Mouse (Mus musculus) mammary gland, adult 2 months (tissue): Measurements from ENCODE around the gene Calcoco2. TPM values are rescaled to one million over a fixed set of nuclear protein-coding genes. Genes with fewer than 3 reads are reported as not detected.

Experiments used
- polyA plus RNA-seq: library from polyadenylated mRNA; depleted of rRNA; stranded (reverse); fragments of >200 nt; gene quantifications from 2 replicates; pipeline ENCODE4 v1.2.3, GENCODE M21; 2012; ENCODE audit warnings: low replicate concordance; rRNA removed

Calcoco2 gene
- polyA plus RNA-seq = not detected in 2 replicates

DNA sequence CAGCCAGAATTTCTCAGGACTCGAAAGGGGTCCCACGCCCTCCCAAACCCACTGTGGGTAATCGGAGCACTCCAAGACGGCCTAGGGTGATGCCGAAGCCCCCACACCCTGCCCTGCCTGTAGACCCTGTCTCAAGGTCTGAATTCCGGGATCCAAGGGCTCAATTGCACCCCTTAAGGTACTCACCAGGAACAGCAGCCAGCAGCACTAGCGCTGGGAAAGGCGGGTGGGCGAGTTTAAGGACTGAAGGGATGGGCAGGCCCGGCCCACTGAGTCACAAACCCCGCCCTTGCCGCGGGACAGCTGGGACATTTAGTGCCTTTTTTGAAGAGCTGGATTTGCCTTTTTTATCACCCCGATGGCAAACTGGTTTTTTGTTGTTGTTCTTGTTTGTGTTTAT lies at the start of gene Calcoco2:
TSS of gene Calcoco2 (minus strand) at position 214 of the 400 bp plus-strand sequence.

GRCm38 (mm10) chr11:96133239-96133865 lies 21.6 kb upstream of the Calcoco2 start, which contains the start of gene Ttll6:
TSS of gene Ttll6 (plus strand) at chr11:96133786.

GRCm38 (mm10) chr11:96075509-96076220 lies 36.1 kb downstream of the Calcoco2 start, which contains the start of gene Atp5g1:
TSS of gene Atp5g1 (minus strand) at chr11:96075670.

DNA sequence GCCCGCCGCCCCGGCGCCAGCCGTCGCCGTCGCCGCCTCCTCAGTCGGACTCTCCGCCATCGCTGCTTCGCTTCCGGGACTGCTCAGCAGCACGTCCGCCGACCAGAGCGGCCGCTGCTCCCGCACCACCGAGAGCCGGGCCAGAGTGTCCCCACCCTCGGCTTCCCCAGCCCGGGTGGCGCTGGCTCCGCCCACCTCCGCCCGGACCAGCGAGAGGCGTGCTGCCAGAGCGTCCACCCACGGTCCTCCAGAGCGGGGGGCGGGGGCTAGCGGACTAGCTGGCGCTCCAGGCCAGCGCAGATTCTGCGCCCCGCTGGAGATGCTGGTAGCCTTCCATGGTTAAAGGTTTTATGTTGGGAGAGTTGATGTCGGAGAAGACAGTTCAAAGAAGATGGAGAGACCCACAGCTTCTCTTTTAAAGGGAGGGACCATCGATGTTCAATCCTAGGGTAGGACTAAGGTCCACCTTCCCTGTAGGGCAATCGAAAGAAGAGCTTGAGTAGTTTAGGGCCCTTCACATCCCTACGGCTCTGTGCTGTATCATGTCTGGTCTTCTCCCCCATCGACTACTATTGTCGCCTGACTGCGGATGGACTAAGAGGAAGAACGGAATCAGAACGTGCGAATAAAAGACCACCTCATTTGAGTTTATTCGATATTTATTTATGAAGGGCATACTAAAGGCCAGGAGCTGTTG lies 46.4 kb downstream of the Calcoco2 start, which contains the start of gene Ube2z:
TSS of gene Ube2z (minus strand) at position 174 of the 697 bp plus-strand sequence.

Other genes with a start within 250 kb of the Calcoco2 start
- not detected in 2 replicates for gene B4galnt2, start 197.1 kb downstream of the Calcoco2 start, polyA plus RNA-seq
- 0.01 and 0.03 TPM in 2 replicates for gene Igf2bp1, start 106.0 kb downstream of the Calcoco2 start, polyA plus RNA-seq
- not detected in 2 replicates for gene Gip, start 87.4 kb downstream of the Calcoco2 start, polyA plus RNA-seq
- 13.5 and 23.0 TPM in 2 replicates for gene Snf8, start 77.1 kb downstream of the Calcoco2 start, polyA plus RNA-seq
- 27.0 and 40.6 TPM in 2 replicates for gene Ube2z, start 46.6 kb downstream of the Calcoco2 start, polyA plus RNA-seq
- gene Atp5g1, start 36.3 kb downstream of the Calcoco2 start, polyA plus RNA-seq = 269 and 729 TPM in 2 replicates
- 0.04 TPM in 1 of 2 replicates, not detected in the other for gene Ttll6, start 21.8 kb upstream of the Calcoco2 start, polyA plus RNA-seq
- not detected in 2 replicates for gene Hoxb13, start 82.4 kb upstream of the Calcoco2 start, polyA plus RNA-seq
- gene Hoxb9, start 159.5 kb upstream of the Calcoco2 start, polyA plus RNA-seq = 0.74 and 1.1 TPM in 2 replicates
- gene Hoxb8, start 169.9 kb upstream of the Calcoco2 start, polyA plus RNA-seq = 3.1 and 4.5 TPM in 2 replicates
- 2.5 and 5.6 TPM in 2 replicates for gene Hoxb7, start 174.7 kb upstream of the Calcoco2 start, polyA plus RNA-seq
- 13.0 and 22.2 TPM in 2 replicates for gene Hoxb6, start 180.5 kb upstream of the Calcoco2 start, polyA plus RNA-seq
- gene Hoxb5, start 191.4 kb upstream of the Calcoco2 start, polyA plus RNA-seq = 3.9 and 7.2 TPM in 2 replicates
- 4.5 and 10.8 TPM in 2 replicates for gene Hoxb4, start 206.3 kb upstream of the Calcoco2 start, polyA plus RNA-seq
- gene Hoxb3, start 211.4 kb upstream of the Calcoco2 start, polyA plus RNA-seq = 7.2 and 19.4 TPM in 2 replicates
- 9.5 and 23.2 TPM in 2 replicates for gene Hoxb2, start 238.6 kb upstream of the Calcoco2 start, polyA plus RNA-seq